16 mouse cellular contexts compared by ENCODE assay signal in the genomic region with DNA sequence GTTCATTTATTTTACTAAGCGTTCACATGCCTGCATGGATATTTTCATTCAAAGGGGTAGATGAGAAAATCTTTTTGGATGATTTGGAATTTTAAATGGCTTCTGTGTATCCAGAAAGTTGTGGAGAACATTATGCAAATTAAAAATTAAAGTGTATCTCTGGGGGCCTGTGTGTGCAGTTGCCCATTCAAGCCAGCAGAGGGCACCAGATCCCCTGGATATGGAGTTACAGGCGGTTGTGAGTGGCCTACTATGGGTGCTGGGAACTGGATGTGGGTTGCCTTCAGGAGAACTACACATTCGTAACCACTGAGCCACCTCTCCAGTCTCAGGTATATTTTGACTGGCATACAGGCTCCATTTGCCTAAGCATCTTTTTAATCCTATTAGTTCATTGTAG.
DNase-seq lines count a peak whose midpoint lies in the region; ATAC-seq and TF ChIP-seq lines count a peak whose summit lies in the region.
"Had no signal": no experiment of that assay in that cellular context is flagged by ENCODE, and none has a peak within 500 bp of the region (broad histone marks: within the 10 kb centered on the region; RNA-seq: fewer than 3 reads in every experiment).

No protein-coding gene starts in this region.

- no peak overlapping the region for H3K4me2 ChIP-seq in liver, postnatal 0 days (ENCODE audit: low read depth, low read length)
- H3K4me2 ChIP-seq in CH12.LX (ENCODE audit: insufficient read depth, low read depth, poor library complexity, severe bottlenecking): no peak overlapping the region
- H3K4me2 ChIP-seq: embryonic facial prominence, embryonic 13.5 days; hindbrain, embryonic 13.5 days; stomach, embryonic 15.5 days had no signal

- in situ Hi-C loops in CH12.LX (cut with MboI; ENCODE audit: low pct_ligation_motif_present, low pct_unique_long_range_greater_than_20kb, low sequenced_read_pairs) (no loop called here), Patski (cut with MboI; ENCODE audit: low pct_unique_long_range_greater_than_20kb) (no loop called here)

- POLR2A ChIA-PET in Patski (lab: Charles Lee): no interaction called here

- peak; percentile 25 for TF ChIP-seq RAD21 in CH12.LX (IDR thresholded peaks at IDR 0.05; ENCODE audit: low read depth, low read length)

- no peaks in the 10 kb centered on the region for H3K79me2 ChIP-seq in heart, adult 2 months (replicated peaks; ENCODE audit: control insufficient read depth, insufficient read depth, low read length)
- no peaks in the 10 kb centered on the region for H3K79me2 ChIP-seq in CH12.LX (replicated peaks; ENCODE audit: control insufficient read depth, extremely low read depth, insufficient read depth, poor library complexity, severe bottlenecking)

- WGBS in heart, adult 2 months: 79% methylated on average over 3 of the region's 3 CpGs
- 73% methylated on average over 3 of the region's 3 CpGs for WGBS in liver, postnatal 0 days (ENCODE audit: insufficient replicate concordance)

- TF ChIP-seq CTCF in heart, adult 2 months (IDR thresholded peaks at IDR 0.05): peak; percentile 36
- TF ChIP-seq CTCF in liver, postnatal 0 days (IDR thresholded peaks at IDR 0.05; ENCODE audit: low read depth): peak; percentile 42
- TF ChIP-seq CTCF in CH12.LX (conservative IDR thresholded peaks at IDR 0.05 in 1 of 2, IDR thresholded peaks at IDR 0.05 in 1 of 2; ENCODE audit: low read depth in 2 of 2, low read length in 2 of 2): peak; percentile 30 to 39; a peak in 3 of 4 replicates
- TF ChIP-seq CTCF in Patski (IDR thresholded peaks at IDR 0.05): peak; percentile 44

- ATAC-seq in liver, postnatal 0 days: no peak
- ATAC-seq in Patski: no peak

- H3K27ac ChIP-seq in heart, adult 2 months: no peak overlapping the region
- no peak overlapping the region for H3K27ac ChIP-seq in liver, postnatal 0 days (ENCODE audit: low read depth)
- no peak overlapping the region for H3K27ac ChIP-seq in CH12.LX (ENCODE audit: insufficient read depth, low read depth)
- H3K27ac ChIP-seq: embryonic facial prominence, embryonic 13.5 days; forebrain, embryonic 10.5 days; hindbrain, embryonic 13.5 days; stomach, embryonic 15.5 days had no signal

- TF ChIP-seq POLR2A in heart, adult 2 months (IDR thresholded peaks at IDR 0.05; ENCODE audit: insufficient read depth, low read depth, low read length): no peak
- no peak for TF ChIP-seq POLR2A in CH12.LX (IDR thresholded peaks at IDR 0.05; ENCODE audit: low read depth, low read length)

- CTCF ChIA-PET in Patski (lab: Charles Lee): no interaction called here

- H3K27me3 ChIP-seq in heart, adult 2 months (ENCODE audit: control insufficient read depth, insufficient read depth, low read length): no peaks in the 10 kb centered on the region; the same call in 1 of the 2 replicates
- H3K27me3 ChIP-seq in liver, postnatal 0 days (ENCODE audit: insufficient read depth, low read length): no peaks in the 10 kb centered on the region
- H3K27me3 ChIP-seq in CH12.LX (replicated peaks) (no peaks in the 10 kb centered on the region), Patski (peaks cover 21% of the 10 kb centered on the region)
- H3K27me3 ChIP-seq: embryonic facial prominence, embryonic 13.5 days; hindbrain, embryonic 13.5 days; stomach, embryonic 15.5 days had no signal

- dilution Hi-C loops in CH12.LX (cut with MboI; ENCODE audit: extremely low pct_ligation_motif_present, extremely low pct_unique_long_range_greater_than_20kb, low sequenced_read_pairs): no loop called here

- intact Hi-C loops in heart, adult 2 months (cut with DNase I): no loop called here
- intact Hi-C loops in heart, postnatal 10 days (cut with DNase I): no loop called here

- H3K36me3 ChIP-seq in heart, adult 2 months (ENCODE audit: control insufficient read depth, insufficient read depth, low read length): no peaks in the 10 kb centered on the region
- H3K36me3 ChIP-seq in liver, postnatal 0 days (replicated peaks; ENCODE audit: insufficient read depth, low read length): no peaks in the 10 kb centered on the region
- no peaks in the 10 kb centered on the region for H3K36me3 ChIP-seq in CH12.LX (replicated peaks in 1 of 2; ENCODE audit: control insufficient read depth in 1 of 2, insufficient read depth in 1 of 2, low read length in 1 of 2)
- H3K36me3 ChIP-seq: embryonic facial prominence, embryonic 13.5 days; forebrain, embryonic 10.5 days; hindbrain, embryonic 13.5 days; stomach, embryonic 15.5 days had no signal

- no peak overlapping the region for H3K4me3 ChIP-seq in heart, adult 2 months
- H3K4me3 ChIP-seq in liver, postnatal 0 days (ENCODE audit: low read depth, low read length): no peak overlapping the region
- H3K4me3 ChIP-seq in CH12.LX (replicated peaks in 1 of 3; ENCODE audit: low read depth in 2 of 3, low read length in 2 of 3, poor library complexity in 1 of 3): no peak overlapping the region
- H3K4me3 ChIP-seq: embryonic facial prominence, embryonic 13.5 days; forebrain, embryonic 10.5 days; hindbrain, embryonic 13.5 days; stomach, embryonic 15.5 days had no signal

- TF ChIP-seq EP300 in heart, adult 2 months (IDR thresholded peaks at IDR 0.05; ENCODE audit: insufficient read depth, low read depth, low read length): no peak
- no peak for TF ChIP-seq EP300 in liver, postnatal 0 days (IDR thresholded peaks at IDR 0.05; ENCODE audit: low read depth)
- TF ChIP-seq EP300 in CH12.LX (IDR thresholded peaks at IDR 0.05; ENCODE audit: low read length): no peak

- DNase-seq in heart, adult 2 months: no peak
- DNase-seq in heart, postnatal 10 days: no peak
- DNase-seq in liver, postnatal 0 days: no peak
- no peak for DNase-seq in liver
- DNase-seq in CH12.LX (ENCODE audit: extremely low read depth): no peak
- no peak for DNase-seq in Patski (ENCODE audit: low read depth, low spot score)
- no peak for DNase-seq in cerebellum, postnatal 14 days
- DNase-seq in kidney, postnatal 36 days: no peak
- DNase-seq: cerebellum, adult 11-12 months; heart, adult 11 months; kidney, adult 8-10 months; lung, postnatal 14 days had no signal

- H3K9me3 ChIP-seq in liver, postnatal 0 days (ENCODE audit: low read length): no peaks in the 10 kb centered on the region
- H3K9me3 ChIP-seq in CH12.LX (replicated peaks; ENCODE audit: low read length): peaks cover 13% of the 10 kb centered on the region
- H3K9me3 ChIP-seq: hindbrain, embryonic 13.5 days; stomach, embryonic 15.5 days had no signal

- no peaks in the 10 kb centered on the region for H3K4me1 ChIP-seq in heart, adult 2 months (ENCODE audit: control insufficient read depth, insufficient read depth, low read length)
- H3K4me1 ChIP-seq in liver, postnatal 0 days (ENCODE audit: insufficient read depth): no peaks in the 10 kb centered on the region
- peaks cover 4 to 9% of the 10 kb centered on the region in 2 experiments; a peak in 2 of 4 replicates for H3K4me1 ChIP-seq in CH12.LX (ENCODE audit: control insufficient read depth in 1 of 2, insufficient read depth in 2 of 2)
- H3K4me1 ChIP-seq: embryonic facial prominence, embryonic 13.5 days; forebrain, embryonic 10.5 days; stomach, embryonic 15.5 days had no signal

- H3K9ac ChIP-seq in heart, adult 2 months (ENCODE audit: low read depth, low read length): no peak overlapping the region
- H3K9ac ChIP-seq in liver, postnatal 0 days (replicated peaks): no peak overlapping the region
- no peak overlapping the region for H3K9ac ChIP-seq in CH12.LX (ENCODE audit: insufficient read depth, low read depth)
- H3K9ac ChIP-seq: embryonic facial prominence, embryonic 13.5 days; hindbrain, embryonic 13.5 days; stomach, embryonic 15.5 days had no signal

TF ChIP-seq in CH12.LX, 34 proteins besides CTCF, POLR2A, EP300 and RAD21:
- TF ChIP-seq JUN (IDR thresholded peaks at IDR 0.05; ENCODE audit: insufficient read depth, low read depth, low read length) (no peak), MAX (IDR thresholded peaks at IDR 0.05; ENCODE audit: low read length) (no peak), MYC (IDR thresholded peaks at IDR 0.05; ENCODE audit: low read depth, low read length) (no peak), SIN3A (IDR thresholded peaks at IDR 0.05; ENCODE audit: low read length) (no peak)
TF ChIP-seq in CH12.LX: peak in this region for 0.
